Mouse (Mus musculus) CH12.LX (cell line): ENCODE data around the gene Capn11. TPM values are rescaled to one million over a fixed set of nuclear protein-coding genes. Genes with fewer than 3 reads are reported as not detected.

ENCODE experiments used
- DNase-seq: peaks from one replicate; pipeline ENCODE4 v3.0.0-alpha.2; 2013; ENCODE audit errors: extremely low read depth
- H3K27ac ChIP-seq: 2 replicates; pipeline ENCODE4 v1.5.1; 2012; ENCODE audit warnings: low read depth, mild to moderate bottlenecking, control low read depth, moderate library complexity; ENCODE audit not compliant: insufficient read depth
- H3K27me3 ChIP-seq: replicated peaks from 2 replicates; pipeline ENCODE3; 2012; ENCODE audit warnings: inconsistent platforms
- H3K36me3 ChIP-seq, 2 experiments: replicated peaks in 1 of 2; 2 replicates each; pipeline versions ENCODE3 to v1.6.1; 2012; ENCODE audit warnings: inconsistent platforms in 1 of 2, low read length in 1 of 2, mild to moderate bottlenecking in 1 of 2, mixed read lengths in 1 of 2, moderate library complexity in 1 of 2; ENCODE audit not compliant: control insufficient read depth in 1 of 2, insufficient read depth in 1 of 2
- H3K4me1 ChIP-seq, 2 experiments: 2 replicates each; pipeline ENCODE4 v1.6.1; 2012; ENCODE audit warnings: inconsistent platforms in 1 of 2, moderate library complexity in 1 of 2; ENCODE audit not compliant: insufficient read depth in 2 of 2, control insufficient read depth in 1 of 2
- H3K4me2 ChIP-seq: 2 replicates; pipeline ENCODE4 v1.6.1; 2012; ENCODE audit warnings: low read depth, mild to moderate bottlenecking, control low read depth; ENCODE audit not compliant: poor library complexity, insufficient read depth, severe bottlenecking
- H3K4me3 ChIP-seq, 3 experiments: fragments of 150-350 bp in 1 of 3; sonication (generic) in 1 of 3; replicated peaks in 1 of 3; 2 replicates each; pipeline versions ENCODE3 to v1.5.1; 2011 to 2012; ENCODE audit warnings: low read depth in 2 of 3, low read length in 2 of 3, mild to moderate bottlenecking in 2 of 3, moderate library complexity in 2 of 3, control low read depth in 1 of 3, improper control_type of control experiment in 1 of 3, inconsistent platforms in 1 of 3, mixed read lengths in 1 of 3; ENCODE audit not compliant: poor library complexity in 1 of 3
- H3K79me2 ChIP-seq: replicated peaks from 2 replicates; pipeline ENCODE4 v1.6.1; 2012; ENCODE audit warnings: mild to moderate bottlenecking, moderate library complexity; ENCODE audit not compliant: control insufficient read depth, poor library complexity, insufficient read depth, severe bottlenecking; ENCODE audit errors: extremely low read depth
- H3K9ac ChIP-seq: 2 replicates; pipeline ENCODE4 v1.6.1; 2012; ENCODE audit warnings: low read depth, mild to moderate bottlenecking, control low read depth, moderate library complexity; ENCODE audit not compliant: insufficient read depth
- H3K9me3 ChIP-seq: replicated peaks from 2 replicates; pipeline ENCODE3; 2012; ENCODE audit warnings: low read length, inconsistent platforms, mixed read lengths
- BHLHE40 ChIP-seq: IDR thresholded peaks from 2 replicates; pipeline ENCODE4 v1.6.1; 2011; ENCODE audit warnings: mild to moderate bottlenecking, low read depth, low read length, improper control_type of control experiment
- CHD1 ChIP-seq: IDR thresholded peaks from 2 replicates; pipeline ENCODE4 v1.6.1; 2012; ENCODE audit warnings: low read depth, low read length, improper control_type of control experiment, inconsistent platforms
- CHD2 ChIP-seq: IDR thresholded peaks from 2 replicates; pipeline ENCODE4 v1.6.1; 2011; ENCODE audit warnings: low read length, improper control_type of control experiment
- CTCF ChIP-seq, 2 experiments: IDR thresholded peaks in 1 of 2; conservative IDR thresholded peaks in 1 of 2; 2 replicates each; pipeline ENCODE4 v1.5.1; 2011 to 2012; ENCODE audit warnings: low read depth in 2 of 2, low read length in 2 of 2, improper control_type of control experiment in 1 of 2, inconsistent platforms in 1 of 2, mild to moderate bottlenecking in 1 of 2, moderate library complexity in 1 of 2
- E2F4 ChIP-seq: IDR thresholded peaks from 2 replicates; pipeline ENCODE4 v1.6.1; 2011; ENCODE audit warnings: low read depth, low read length, improper control_type of control experiment; ENCODE audit not compliant: insufficient replicate concordance
- GABPA ChIP-seq: IDR thresholded peaks from 2 replicates; pipeline ENCODE4 v1.6.1; 2012; ENCODE audit warnings: low read depth, low read length, improper control_type of control experiment, inconsistent platforms; ENCODE audit not compliant: insufficient replicate concordance
- HCFC1 ChIP-seq: IDR thresholded peaks from 2 replicates; pipeline ENCODE4 v1.6.1; 2012; ENCODE audit warnings: low read depth, mild to moderate bottlenecking, inconsistent platforms, low read length, improper control_type of control experiment
- IRF4 ChIP-seq: IDR thresholded peaks from 2 replicates; pipeline ENCODE4 v1.6.1; 2014; ENCODE audit warnings: low read depth, mild to moderate bottlenecking, inconsistent platforms, low read length, improper control_type of control experiment
- JUN ChIP-seq: IDR thresholded peaks from 2 replicates; pipeline ENCODE4 v1.6.1; 2011; ENCODE audit warnings: low read depth, mild to moderate bottlenecking, low read length, improper control_type of control experiment, moderate library complexity; ENCODE audit not compliant: insufficient read depth
- JUND ChIP-seq: conservative IDR thresholded peaks from 2 replicates; pipeline ENCODE4 v1.6.1; 2011; ENCODE audit warnings: low read depth, low read length, improper control_type of control experiment
- KAT2A ChIP-seq: IDR thresholded peaks from 2 replicates; pipeline ENCODE4 v1.6.1; 2012; ENCODE audit warnings: low read length, improper control_type of control experiment, inconsistent platforms; ENCODE audit not compliant: insufficient replicate concordance
- MAX ChIP-seq: IDR thresholded peaks from 2 replicates; pipeline ENCODE4 v1.6.1; 2011; ENCODE audit warnings: low read length, improper control_type of control experiment
- MXI1 ChIP-seq: IDR thresholded peaks from 2 replicates; pipeline ENCODE4 v1.6.1; 2011; ENCODE audit warnings: mild to moderate bottlenecking, low read depth, low read length, improper control_type of control experiment
- MYC ChIP-seq: IDR thresholded peaks from 2 replicates; pipeline ENCODE4 v1.6.1; 2011; ENCODE audit warnings: low read depth, mild to moderate bottlenecking, improper control_type of control experiment, low read length
- PAX5 ChIP-seq: IDR thresholded peaks from 2 replicates; pipeline ENCODE4 v1.6.1; 2012; ENCODE audit warnings: low read length, inconsistent platforms, mixed read lengths
- POLR2A ChIP-seq: IDR thresholded peaks from 2 replicates; pipeline ENCODE4 v1.6.1; 2011; ENCODE audit warnings: low read depth, mild to moderate bottlenecking, improper control_type of control experiment, low read length
- POLR2AphosphoS2 ChIP-seq: IDR thresholded peaks from 2 replicates; pipeline ENCODE4 v1.6.1; 2011; ENCODE audit warnings: low read depth, low read length, improper control_type of control experiment
- RAD21 ChIP-seq: IDR thresholded peaks from 2 replicates; pipeline ENCODE4 v1.6.1; 2011; ENCODE audit warnings: low read depth, mild to moderate bottlenecking, low read length, improper control_type of control experiment, moderate library complexity
- SMC3 ChIP-seq: IDR thresholded peaks from 2 replicates; pipeline ENCODE4 v1.6.1; 2011; ENCODE audit warnings: low read depth, low read length, improper control_type of control experiment
- TCF12 ChIP-seq: IDR thresholded peaks from 2 replicates; pipeline ENCODE4 v1.6.1; 2014; ENCODE audit warnings: low read depth, mild to moderate bottlenecking, inconsistent platforms, low read length, improper control_type of control experiment
- UBTF ChIP-seq: IDR thresholded peaks from 2 replicates; pipeline ENCODE4 v1.6.1; 2012; ENCODE audit warnings: low read depth, mild to moderate bottlenecking, inconsistent platforms, low read length, improper control_type of control experiment, moderate library complexity
- USF2 ChIP-seq: conservative IDR thresholded peaks from 2 replicates; pipeline ENCODE4 v1.6.1; 2011; ENCODE audit warnings: low read depth, low read length, improper control_type of control experiment
- ZC3H11A ChIP-seq: IDR thresholded peaks from 2 replicates; pipeline ENCODE4 v1.6.1; 2012; ENCODE audit warnings: low read depth, mild to moderate bottlenecking, inconsistent platforms, low read length, improper control_type of control experiment
- ZMIZ1 ChIP-seq: IDR thresholded peaks from 2 replicates; pipeline ENCODE4 v1.6.1; 2012; ENCODE audit warnings: low read depth, mild to moderate bottlenecking, inconsistent platforms, low read length, improper control_type of control experiment
- ZNF384 ChIP-seq: IDR thresholded peaks from 2 replicates; pipeline ENCODE4 v1.6.1; 2012; ENCODE audit warnings: low read depth, low read length, improper control_type of control experiment, inconsistent platforms
- dilution Hi-C: fragments of 300-500 bp; cut with MboI; formaldehyde crosslinking; loops from 2 replicates; pipeline ENCODE4 v1.14.3; 2020; ENCODE audit warnings: low sequenced_read_pairs; ENCODE audit not compliant: extremely low pct_unique_long_range_greater_than_20kb, extremely low pct_ligation_motif_present
- in situ Hi-C: fragments of 300-500 bp; cut with MboI; formaldehyde crosslinking; loops from 3 replicates; pipeline ENCODE4 v1.14.3; 2019; ENCODE audit warnings: low sequenced_read_pairs, low pct_ligation_motif_present, low pct_unique_long_range_greater_than_20kb, mixed read lengths
- polyA plus RNA-seq: library from polyadenylated mRNA; unstranded; fragments of >175 nt; gene quantifications from 2 replicates; pipeline ENCODE4 v1.2.1, GENCODE M21; 2012; ENCODE audit warnings: low read depth; ENCODE audit not compliant: insufficient read length
- total RNA-seq, 2 experiments: library from RNA; depleted of rRNA; stranded (reverse); fragments of 300-350 nt in 1 of 2; fragments of >200 nt in 1 of 2; gene quantifications; 2 replicates each; pipeline ENCODE4 v1.2.3; 2012 to 2014

The Capn11 gene
- total and polyA plus RNA-seq, 3 experiments, result 0.09 TPM; not detected in 2

- in situ Hi-C loops, result no loop called here
- Histone ChIP-seq H3K4me3 (no peak overlapping the region), H3K9me3 (no peaks in the 10 kb centered on the region), H3K27me3 (peaks cover 1% of the 10 kb centered on the region), H3K27ac (no peak overlapping the region), H3K79me2 (no peaks in the 10 kb centered on the region), H3K4me2 (no peak overlapping the region), H3K4me1 (peaks cover 0 to 18% of the 10 kb centered on the region in 2 experiments; a peak in 2 of 4 replicates), H3K9ac (no peak overlapping the region), H3K36me3 (peaks cover 0 to 3% of the 10 kb centered on the region in 2 experiments)
- TF ChIP-seq ZC3H11A (no peak), POLR2AphosphoS2 (no peak), BHLHE40 (no peak), CHD2 (no peak), IRF4 (no peak), MAX (no peak), UBTF (no peak), RAD21 (no peak), KAT2A (no peak), SMC3 (no peak), CTCF (conservative IDR thresholded peaks at IDR 0.05 in 1 of 2, IDR thresholded peaks at IDR 0.05 in 1 of 2; ENCODE audit: low read depth in 2 of 2, low read length in 2 of 2) (no peak), JUND (no peak), GABPA (no peak), ZNF384 (no peak), CHD1 (no peak), MYC (no peak), TCF12 (no peak)
- no peak for DNase-seq
- dilution Hi-C loops, result no loop called here
Observed at GRCm38 (mm10) chr17:45617655-45618054, 41.5 kb downstream of the Capn11 start.

- H3K27me3 ChIP-seq, result peaks cover 1% of the 10 kb centered on the region
- no peak overlapping the region for H3K9ac ChIP-seq
- in situ Hi-C loops (no loop called here), dilution Hi-C loops (no loop called here)
- no peak overlapping the region for H3K27ac ChIP-seq
- peaks cover 0 to 2% of the 10 kb centered on the region in 2 experiments for H3K36me3 ChIP-seq
- TF ChIP-seq POLR2A (no peak), UBTF (no peak), MXI1 (no peak), USF2 (no peak), PAX5 (no peak), SMC3 (no peak), JUN (no peak), MAX (no peak), E2F4 (no peak), ZMIZ1 (no peak), TCF12 (no peak), HCFC1 (no peak), JUND (no peak), POLR2AphosphoS2 (no peak), GABPA (no peak), BHLHE40 (no peak)
- DNase-seq, result no peak
- peaks cover 0 to 19% of the 10 kb centered on the region in 2 experiments; a peak in 2 of 4 replicates for H3K4me1 ChIP-seq
- no peaks in the 10 kb centered on the region for H3K9me3 ChIP-seq
- no peaks in the 10 kb centered on the region for H3K79me2 ChIP-seq
- no peak overlapping the region for H3K4me2 ChIP-seq
- H3K4me3 ChIP-seq, result no peak overlapping the region
Observed at GRCm38 (mm10) chr17:45616679-45617078, 42.4 kb downstream of the Capn11 start.
